Mouse (Mus musculus): Measurements from ENCODE around the gene Snx14. TPM values are rescaled to one million over a fixed set of nuclear protein-coding genes. Genes with fewer than 3 reads are reported as not detected.

Gene Snx14
- polyA plus RNA-seq (2014; fragmentation: Illumina TruSeq; extraction: RNeasy Lipid Tissue Mini Kit (QIAGEN cat#74804); ENCODE audit: insufficient read depth, low read depth, low replicate concordance) = 18.8 TPM

DNA sequence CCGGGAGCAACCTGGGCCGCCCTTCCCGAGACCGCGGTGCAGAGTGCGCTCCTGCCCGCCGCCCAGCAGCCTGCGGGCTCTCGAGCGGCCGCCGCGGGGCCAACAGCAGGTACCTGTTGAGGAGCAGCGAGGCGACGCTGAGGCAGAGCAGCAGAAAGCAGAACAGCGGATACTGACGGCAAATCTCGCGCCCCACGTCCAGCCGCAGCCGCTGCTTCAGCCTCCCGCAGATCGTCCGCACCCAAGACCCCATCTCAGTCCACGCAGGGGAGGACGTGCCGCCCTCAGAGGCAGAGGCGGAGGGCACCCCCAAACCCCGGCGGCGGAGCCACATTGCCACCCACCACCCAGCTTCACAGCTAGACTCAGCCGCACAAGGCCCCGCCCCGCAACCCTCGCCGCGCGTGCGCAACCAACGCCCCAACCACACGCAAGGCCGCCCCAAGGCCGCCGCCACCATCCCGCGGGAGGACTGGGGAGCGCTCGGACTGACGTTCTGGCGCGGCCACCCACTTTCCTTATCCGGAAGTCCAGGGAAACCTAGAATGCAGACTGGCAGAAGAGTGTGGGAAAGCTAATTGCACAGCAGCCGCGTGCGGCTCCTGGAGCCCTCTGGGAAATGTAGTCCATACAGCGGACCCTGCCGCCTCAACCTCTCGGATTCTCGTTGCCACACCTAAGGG, at the start of gene Snx14:
TSS of gene Snx14 (minus strand) at position 404 of the 683 bp plus-strand sequence.

DNA sequence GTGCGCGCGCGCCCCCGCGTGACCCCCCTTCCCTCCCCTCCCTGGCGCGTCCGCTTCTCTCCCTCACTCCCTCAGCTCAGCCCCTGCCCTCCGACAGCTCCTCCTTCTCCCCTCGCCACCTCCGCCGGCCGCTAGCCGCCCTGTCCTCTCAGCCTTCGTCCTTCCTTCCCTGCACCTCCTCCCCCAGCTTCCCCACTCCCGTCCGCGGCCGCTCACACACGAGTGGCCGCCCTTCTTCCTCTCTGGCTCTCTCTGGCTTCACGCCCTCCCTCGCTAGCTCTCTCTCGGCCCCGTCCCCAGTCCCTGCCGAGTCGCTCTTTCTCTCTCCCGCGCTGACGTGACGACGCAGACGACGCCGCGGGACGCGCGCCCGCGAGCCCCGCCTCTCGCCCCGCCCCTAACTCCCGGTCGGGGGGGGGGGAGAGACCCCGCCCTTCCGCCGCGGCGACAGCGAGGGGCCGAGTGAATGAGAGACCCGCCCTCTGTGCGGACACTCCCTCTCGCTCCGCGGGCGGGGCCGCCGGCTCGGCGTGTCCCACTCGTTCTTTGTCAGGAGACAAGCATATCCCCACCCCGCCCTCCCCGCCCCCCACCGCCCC, 43.6 kb upstream of the Snx14 start, which contains the start of gene Syncrip:
TSS of gene Syncrip (minus strand) at position 345 of the 599 bp plus-strand sequence.

DNA sequence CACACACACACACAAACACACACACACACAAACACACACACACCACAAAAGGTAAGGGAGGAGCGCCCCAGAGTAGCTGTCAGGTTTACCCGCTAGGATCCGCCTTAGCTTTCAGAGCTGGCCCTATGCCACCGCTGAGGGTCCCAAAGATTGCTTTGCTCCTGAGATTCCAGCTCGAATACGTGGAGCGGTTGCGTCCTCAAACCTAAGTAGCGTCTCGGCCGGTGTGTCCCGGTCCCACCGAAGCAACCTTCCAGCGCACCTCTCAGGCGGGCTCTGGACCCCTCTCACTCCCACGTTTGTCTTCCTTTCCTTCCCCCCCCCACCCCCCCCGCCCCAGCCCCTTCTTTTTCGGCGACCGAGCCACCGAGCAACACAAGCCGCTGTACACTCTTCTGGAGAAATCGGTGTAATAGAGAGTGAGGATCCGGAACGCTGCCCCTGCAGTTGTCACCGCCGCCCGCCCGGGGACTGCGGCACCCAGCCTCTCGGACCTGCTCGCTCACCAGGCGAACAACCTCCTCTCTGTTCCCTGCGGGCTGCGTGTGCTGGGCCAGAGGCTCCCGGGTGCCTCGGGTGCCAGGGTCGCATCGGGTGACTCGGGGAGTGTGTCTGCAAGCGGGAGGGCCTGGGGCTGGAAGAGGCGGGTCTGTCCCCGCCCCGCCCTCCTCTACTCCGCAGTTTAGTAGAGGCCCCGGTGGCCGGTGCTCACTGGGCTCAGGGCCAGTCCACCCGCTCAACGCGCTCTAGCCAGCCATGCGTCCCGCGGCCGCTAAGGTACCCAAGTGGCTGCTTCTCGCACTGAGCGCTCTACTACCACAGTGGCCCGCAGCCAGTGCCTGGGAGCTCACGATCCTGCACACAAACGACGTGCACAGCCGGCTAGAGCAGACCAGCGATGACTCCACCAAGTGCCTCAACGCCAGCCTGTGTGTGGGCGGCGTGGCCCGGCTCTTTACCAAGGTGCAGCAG, 111.5 kb downstream of the Snx14 start, which contains the start of gene Nt5e:
TSS of gene Nt5e (plus strand) at position 268 of the 972 bp plus-strand sequence.

Other genes starting within 250 kb of the Snx14 start
- gene Nt5e, start 111.8 kb downstream of the Snx14 start, polyA plus RNA-seq (2014; fragmentation: Illumina TruSeq; extraction: RNeasy Lipid Tissue Mini Kit (QIAGEN cat#74804); ENCODE audit: insufficient read depth, low read depth, low replicate concordance) = 23.4 TPM
- gene Gm20537, start 17.7 kb upstream of the Snx14 start, polyA plus RNA-seq (2014; fragmentation: Illumina TruSeq; extraction: RNeasy Lipid Tissue Mini Kit (QIAGEN cat#74804); ENCODE audit: insufficient read depth, low read depth, low replicate concordance) = not detected
- 30.1 TPM for gene Syncrip, start 43.6 kb upstream of the Snx14 start, polyA plus RNA-seq (2014; fragmentation: Illumina TruSeq; extraction: RNeasy Lipid Tissue Mini Kit (QIAGEN cat#74804); ENCODE audit: insufficient read depth, low read depth, low replicate concordance)
- gene Zfp949, start 109.1 kb upstream of the Snx14 start, polyA plus RNA-seq (2014; fragmentation: Illumina TruSeq; extraction: RNeasy Lipid Tissue Mini Kit (QIAGEN cat#74804); ENCODE audit: insufficient read depth, low read depth, low replicate concordance) = 6.5 TPM
- gene Trim43a, start 141.9 kb upstream of the Snx14 start, polyA plus RNA-seq (2014; fragmentation: Illumina TruSeq; extraction: RNeasy Lipid Tissue Mini Kit (QIAGEN cat#74804); ENCODE audit: insufficient read depth, low read depth, low replicate concordance) = not detected